Mouse (Mus musculus): ENCODE measurements around the gene Paxx. TPM values are rescaled to one million over a fixed set of nuclear protein-coding genes. Genes with fewer than 3 reads are reported as not detected.
"Not testable (repeated sequence)": the region's sequence is repeated elsewhere in the genome, so short reads cannot be mapped to it uniquely, and the experiment has no call there.

The Paxx gene
- total and polyA plus RNA-seq, 3 experiments = 17.7 to 36.8 (median 20.6) TPM

GRCm38 (mm10) chr2:25425481-25425880, 35.4 kb downstream of the Paxx start:
- DNase-seq = no peak
- no peak overlapping the region for H3K4me3 ChIP-seq
- H3K36me3 ChIP-seq (ENCODE audit: control insufficient read depth, insufficient read depth, low read length) = no peaks in the 10 kb centered on the region
- H3K27me3 ChIP-seq (ENCODE audit: control insufficient read depth, insufficient read depth, low read length) = no peaks in the 10 kb centered on the region
- 48% methylated on average over 27 of the region's 27 CpGs for WGBS
- H3K27ac ChIP-seq = no peak overlapping the region
- intact Hi-C loops (cut with DNase I) = loop anchor here (10.0 kb wide), 1 partner anchor 129 kb away; the partner anchor contains the start of gene Edf1
- H3K79me2 ChIP-seq (replicated peaks; ENCODE audit: control insufficient read depth, insufficient read depth, low read length) = no peaks in the 10 kb centered on the region
- no peak for TF ChIP-seq EP300 (IDR thresholded peaks at IDR 0.05; ENCODE audit: insufficient read depth, low read depth, low read length)
- TF ChIP-seq CTCF (IDR thresholded peaks at IDR 0.05) = no peak
- no peak for TF ChIP-seq POLR2A (IDR thresholded peaks at IDR 0.05; ENCODE audit: insufficient read depth, low read depth, low read length)
- no peaks in the 10 kb centered on the region; the same call in 1 of the 2 replicates for H3K4me1 ChIP-seq (ENCODE audit: control insufficient read depth, insufficient read depth, low read length)
- H3K9ac ChIP-seq (ENCODE audit: low read depth, low read length) = no peak overlapping the region

DNA sequence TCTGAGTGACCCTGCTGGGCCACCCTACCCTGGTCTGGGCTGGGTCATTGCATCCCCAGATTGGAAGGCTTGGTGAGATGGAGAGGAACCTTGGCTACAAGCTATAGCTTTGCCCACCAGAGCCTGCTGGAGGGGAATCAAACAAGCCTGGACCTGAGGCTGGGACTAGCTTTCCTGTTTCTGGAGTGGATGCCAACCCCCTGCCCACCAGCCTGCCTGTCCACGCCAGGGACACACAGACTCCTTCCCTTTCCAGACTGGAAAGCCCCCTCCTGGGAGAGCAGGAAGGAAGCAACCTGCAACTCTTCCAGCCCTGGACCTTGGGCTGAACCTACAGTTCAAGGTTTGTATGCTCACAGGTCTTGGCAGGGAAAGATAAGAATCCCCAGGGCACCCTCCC, 37.3 kb downstream of the Paxx start:
- no peaks in the 10 kb centered on the region for H3K4me1 ChIP-seq (ENCODE audit: control insufficient read depth, insufficient read depth, low read length)
- no peaks in the 10 kb centered on the region for H3K79me2 ChIP-seq (replicated peaks; ENCODE audit: control insufficient read depth, insufficient read depth, low read length)
- no peak overlapping the region for H3K9ac ChIP-seq (ENCODE audit: low read depth, low read length)
- H3K36me3 ChIP-seq (ENCODE audit: control insufficient read depth, insufficient read depth, low read length) = no peaks in the 10 kb centered on the region
- H3K27me3 ChIP-seq (ENCODE audit: control insufficient read depth, insufficient read depth, low read length) = no peaks in the 10 kb centered on the region
- H3K27ac ChIP-seq = no peak overlapping the region
- no peak overlapping the region for H3K4me3 ChIP-seq
- DNase-seq = no peak
- 65% methylated on average over 1 of the region's 1 CpGs for WGBS
- intact Hi-C loops (cut with DNase I) = loop anchor here (10.0 kb wide), 1 partner anchor 131 kb away; the partner anchor contains the start of gene Edf1
- TF ChIP-seq CTCF (IDR thresholded peaks at IDR 0.05) (no peak), EP300 (IDR thresholded peaks at IDR 0.05; ENCODE audit: insufficient read depth, low read depth, low read length) (no peak), POLR2A (IDR thresholded peaks at IDR 0.05; ENCODE audit: insufficient read depth, low read depth, low read length) (no peak)

DNA sequence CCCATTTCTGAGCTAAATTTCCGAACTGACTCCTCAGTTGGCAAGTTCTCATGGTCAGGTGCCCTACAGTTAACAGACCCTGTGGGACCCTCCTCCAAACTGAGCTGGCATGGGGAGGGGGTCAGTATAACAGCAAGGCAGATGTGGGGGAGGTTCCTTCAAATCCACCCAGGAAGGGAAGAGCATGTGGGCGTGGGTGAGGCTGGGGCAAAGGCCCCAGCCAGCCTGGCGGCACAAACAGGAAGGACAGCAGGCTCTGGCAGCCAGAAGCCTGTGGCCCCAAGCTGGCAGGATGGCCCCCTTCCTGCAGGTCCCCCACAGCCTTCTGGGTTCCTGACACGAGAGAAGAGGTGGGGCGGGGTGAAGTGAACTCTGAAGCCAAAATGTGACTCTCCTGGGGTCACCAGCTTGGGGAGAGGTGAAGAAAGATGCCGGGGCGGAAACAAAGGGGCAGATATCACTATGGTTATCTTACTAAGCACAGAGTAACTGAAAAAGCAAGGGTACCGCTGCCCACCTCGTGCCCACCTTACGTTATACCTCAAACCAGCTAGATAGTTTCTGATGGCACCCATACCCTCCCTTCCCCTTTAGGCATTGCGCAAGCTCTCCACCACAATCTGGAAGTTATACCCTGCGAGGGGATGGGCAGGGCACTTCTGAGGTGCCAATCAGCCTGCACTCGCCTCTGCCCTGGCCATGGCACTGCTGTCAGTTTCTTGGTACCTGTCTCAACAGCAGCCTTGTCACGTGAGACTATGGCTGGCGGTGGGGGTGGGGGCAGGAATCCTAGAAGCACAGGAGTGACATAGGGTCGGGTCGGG, 38.1 kb downstream of the Paxx start, which contains the start of gene Fut7:
Gene Fut7 (plus strand): TSS at position 681 of the 824 bp plus-strand sequence.
- intact Hi-C loops (cut with DNase I) = loop anchor here (10.0 kb wide), 1 partner anchor 132 kb away; the partner anchor contains the start of gene Edf1
- Histone ChIP-seq H3K27ac (no peak within 1 kb of the TSS), H3K27me3 (ENCODE audit: control insufficient read depth, insufficient read depth, low read length) (no peaks in the 10 kb centered on the region), H3K4me1 (ENCODE audit: control insufficient read depth, insufficient read depth, low read length) (no peaks in the 10 kb centered on the region), H3K9ac (ENCODE audit: low read depth, low read length) (no peak within 1 kb of the TSS), H3K79me2 (replicated peaks; ENCODE audit: control insufficient read depth, insufficient read depth, low read length) (no peaks in the 10 kb centered on the region), H3K36me3 (ENCODE audit: control insufficient read depth, insufficient read depth, low read length) (no peaks in the 10 kb centered on the region), H3K4me3 (no peak within 1 kb of the TSS)
- WGBS = 53% methylated on average over 17 of the region's 17 CpGs
- DNase-seq = peak in 1 of 2 experiments; percentile 34
- TF ChIP-seq POLR2A (IDR thresholded peaks at IDR 0.05; ENCODE audit: insufficient read depth, low read depth, low read length) = no peak
- no peak for TF ChIP-seq EP300 (IDR thresholded peaks at IDR 0.05; ENCODE audit: insufficient read depth, low read depth, low read length)
- no peak for TF ChIP-seq CTCF (IDR thresholded peaks at IDR 0.05)

GRCm38 (mm10) chr2:25421896-25422295, 39.0 kb downstream of the Paxx start:
- H3K4me3 ChIP-seq = no peak overlapping the region
- H3K27ac ChIP-seq = no peak overlapping the region
- no peaks in the 10 kb centered on the region; the same call in 1 of the 2 replicates for H3K36me3 ChIP-seq (ENCODE audit: control insufficient read depth, insufficient read depth, low read length)
- no peaks in the 10 kb centered on the region for H3K79me2 ChIP-seq (replicated peaks; ENCODE audit: control insufficient read depth, insufficient read depth, low read length)
- WGBS = 25% methylated on average over 3 of the region's 3 CpGs
- no peak overlapping the region for H3K9ac ChIP-seq (ENCODE audit: low read depth, low read length)
- intact Hi-C loops (cut with DNase I) = loop anchor here (10.0 kb wide), 1 partner anchor 133 kb away; the partner anchor contains the start of gene Edf1
- DNase-seq = peak in 1 of 2 experiments; percentile 32
- H3K27me3 ChIP-seq (ENCODE audit: control insufficient read depth, insufficient read depth, low read length) = no peaks in the 10 kb centered on the region
- TF ChIP-seq CTCF (IDR thresholded peaks at IDR 0.05) (peak; percentile 62), EP300 (IDR thresholded peaks at IDR 0.05; ENCODE audit: insufficient read depth, low read depth, low read length) (no peak), POLR2A (IDR thresholded peaks at IDR 0.05; ENCODE audit: insufficient read depth, low read depth, low read length) (no peak)
- peaks cover 4% of the 10 kb centered on the region; the same call in 1 of the 2 replicates for H3K4me1 ChIP-seq (ENCODE audit: control insufficient read depth, insufficient read depth, low read length)

DNA sequence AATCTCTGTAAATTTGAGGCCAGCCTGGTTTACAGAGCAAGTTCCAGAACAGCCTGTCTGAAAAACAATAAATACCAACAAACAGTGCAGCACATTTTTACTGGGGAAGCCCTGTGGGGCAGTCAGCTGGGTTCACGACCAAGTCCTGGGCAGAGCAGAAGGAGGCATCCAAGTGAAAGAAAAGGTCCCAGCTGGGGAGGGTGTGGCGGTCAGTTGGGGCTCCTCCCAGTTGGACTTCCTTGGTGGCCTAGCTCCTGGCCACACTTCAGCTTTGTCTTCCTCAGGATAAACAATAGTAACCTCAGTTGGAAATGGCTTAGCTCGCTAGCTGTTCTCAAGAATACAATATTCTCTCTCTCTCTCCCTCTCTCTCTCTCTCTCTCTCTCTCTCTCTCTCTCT, 43.5 kb downstream of the Paxx start:
- intact Hi-C loops (cut with DNase I) = no loop called here
- Histone ChIP-seq H3K36me3 (ENCODE audit: control insufficient read depth, insufficient read depth, low read length) (no peaks in the 10 kb centered on the region; the same call in 1 of the 2 replicates), H3K79me2 (replicated peaks; ENCODE audit: control insufficient read depth, insufficient read depth, low read length) (no peaks in the 10 kb centered on the region), H3K9ac (ENCODE audit: low read depth, low read length) (no peak overlapping the region), H3K4me3 (no peak overlapping the region), H3K27ac (peak overlapping the region; percentile 0; the same call in 1 of the 2 replicates), H3K4me1 (ENCODE audit: control insufficient read depth, insufficient read depth, low read length) (peaks cover 4% of the 10 kb centered on the region; the same call in 1 of the 2 replicates), H3K27me3 (ENCODE audit: control insufficient read depth, insufficient read depth, low read length) (no peaks in the 10 kb centered on the region)
- peak in 1 of 2 experiments; percentile 45 for DNase-seq
- 21% methylated on average over 3 of the region's 3 CpGs for WGBS
- no peak for TF ChIP-seq CTCF (IDR thresholded peaks at IDR 0.05)

DNA sequence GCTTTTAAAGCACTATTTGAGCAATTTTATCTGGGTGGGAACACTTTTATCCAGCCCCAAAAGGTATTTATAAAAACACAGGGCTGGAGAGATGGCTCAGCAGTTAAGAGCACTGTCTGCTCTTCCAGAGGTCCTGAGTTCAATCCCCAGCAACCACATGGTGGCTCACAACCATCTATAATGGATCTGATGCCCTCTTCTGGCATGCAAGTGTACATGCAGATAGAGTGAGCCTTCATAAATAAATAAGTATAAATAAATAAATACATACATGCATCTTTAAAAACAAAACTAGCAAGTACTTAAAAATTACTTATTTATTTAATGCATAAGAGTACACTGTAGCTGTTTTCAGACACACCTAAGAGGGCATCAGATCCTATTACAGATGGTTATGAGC, 47.5 kb downstream of the Paxx start:
- H3K36me3 ChIP-seq (ENCODE audit: control insufficient read depth, insufficient read depth, low read length); H3K79me2 ChIP-seq (replicated peaks; ENCODE audit: control insufficient read depth, insufficient read depth, low read length); H3K27ac ChIP-seq; DNase-seq; H3K9ac ChIP-seq (ENCODE audit: low read depth, low read length); H3K4me3 ChIP-seq; H3K27me3 ChIP-seq (ENCODE audit: control insufficient read depth, insufficient read depth, low read length); H3K4me1 ChIP-seq (ENCODE audit: control insufficient read depth, insufficient read depth, low read length): not testable (repeated sequence)
- peak; percentile 63 for TF ChIP-seq CTCF (IDR thresholded peaks at IDR 0.05)
- intact Hi-C loops (cut with DNase I) = loop anchor here (5.0 kb wide), 1 partner anchor 36 kb away; no protein-coding TSS in a partner anchor

All from heart, adult 2 months (tissue).